Mouse (Mus musculus): ENCODE measurements around the gene Apobr. TPM values are rescaled to one million over a fixed set of nuclear protein-coding genes. Genes with fewer than 3 reads are reported as not detected.

Gene Apobr
- polyA plus RNA-seq, 1 experiment: 0.07 TPM

GRCm38 (mm10) chr7:126566094-126566765, 18.5 kb upstream of the Apobr start, which contains the start of gene Eif3c:
Eif3c (minus strand) TSS chr7:126566411.
- H3K4me1 ChIP-seq (ENCODE audit: control insufficient read depth): peaks cover 26% of the 10 kb centered on the region
- peaks cover 35% of the 10 kb centered on the region for H3K36me3 ChIP-seq (ENCODE audit: control insufficient read depth)
- H3K4me3 ChIP-seq (replicated peaks): peak within 1 kb of the TSS; percentile 89
- no peaks in the 10 kb centered on the region for H3K27me3 ChIP-seq (ENCODE audit: control insufficient read depth)
- no peak for TF ChIP-seq TAL1 (IDR thresholded peaks at IDR 0.05; ENCODE audit: low read length)
- TF ChIP-seq GATA1 (IDR thresholded peaks at IDR 0.05; ENCODE audit: low read length): no peak; the same call in 1 of the 2 replicates
- H3K9me3 ChIP-seq (ENCODE audit: control insufficient read depth, low read length): no peaks in the 10 kb centered on the region

GRCm38 (mm10) chr7:126576946-126577345, 7.8 kb upstream of the Apobr start:
- Histone ChIP-seq H3K4me1 (ENCODE audit: control insufficient read depth) (peaks cover under 1% of the 10 kb centered on the region), H3K36me3 (ENCODE audit: control insufficient read depth) (peaks cover 9% of the 10 kb centered on the region), H3K9me3 (ENCODE audit: control insufficient read depth, low read length) (no peaks in the 10 kb centered on the region), H3K27me3 (ENCODE audit: control insufficient read depth) (no peaks in the 10 kb centered on the region), H3K4me3 (replicated peaks) (no peak overlapping the region)
- TF ChIP-seq TAL1 (IDR thresholded peaks at IDR 0.05; ENCODE audit: low read length) (no peak), GATA1 (IDR thresholded peaks at IDR 0.05; ENCODE audit: low read length) (no peak)

GRCm38 (mm10) chr7:126579172-126579571, 5.6 kb upstream of the Apobr start:
- Histone ChIP-seq H3K4me3 (replicated peaks) (no peak overlapping the region), H3K27me3 (ENCODE audit: control insufficient read depth) (peaks cover under 1% of the 10 kb centered on the region; the same call in 1 of the 2 replicates), H3K36me3 (ENCODE audit: control insufficient read depth) (peaks cover 2% of the 10 kb centered on the region; the same call in 1 of the 2 replicates), H3K4me1 (ENCODE audit: control insufficient read depth) (peaks cover 17% of the 10 kb centered on the region), H3K9me3 (ENCODE audit: control insufficient read depth, low read length) (no peaks in the 10 kb centered on the region)
- TF ChIP-seq TAL1 (IDR thresholded peaks at IDR 0.05; ENCODE audit: low read length) (no peak), GATA1 (IDR thresholded peaks at IDR 0.05; ENCODE audit: low read length) (no peak)

- TF ChIP-seq TAL1 (IDR thresholded peaks at IDR 0.05; ENCODE audit: low read length) (no peak), GATA1 (IDR thresholded peaks at IDR 0.05; ENCODE audit: low read length) (no peak)
- Histone ChIP-seq H3K36me3 (ENCODE audit: control insufficient read depth) (no peaks in the 10 kb centered on the region; the same call in 1 of the 2 replicates), H3K27me3 (ENCODE audit: control insufficient read depth) (peaks cover 21% of the 10 kb centered on the region), H3K4me1 (ENCODE audit: control insufficient read depth) (peaks cover 17% of the 10 kb centered on the region), H3K9me3 (ENCODE audit: control insufficient read depth, low read length) (no peaks in the 10 kb centered on the region), H3K4me3 (replicated peaks) (no peak overlapping the region)
Measured at GRCm38 (mm10) chr7:126581661-126582060, 3.1 kb upstream of the Apobr start.

- TF ChIP-seq TAL1 (IDR thresholded peaks at IDR 0.05; ENCODE audit: low read length) (no peak), GATA1 (IDR thresholded peaks at IDR 0.05; ENCODE audit: low read length) (no peak)
- no peaks in the 10 kb centered on the region; the same call in 1 of the 2 replicates for H3K36me3 ChIP-seq (ENCODE audit: control insufficient read depth)
- H3K4me1 ChIP-seq (ENCODE audit: control insufficient read depth): peaks cover 17% of the 10 kb centered on the region
- peaks cover 31% of the 10 kb centered on the region for H3K27me3 ChIP-seq (ENCODE audit: control insufficient read depth)
- peak overlapping the region; percentile 75 for H3K4me3 ChIP-seq (replicated peaks)
- no peaks in the 10 kb centered on the region for H3K9me3 ChIP-seq (ENCODE audit: control insufficient read depth, low read length)
Measured at GRCm38 (mm10) chr7:126582759-126583158, 2.0 kb upstream of the Apobr start.

GRCm38 (mm10) chr7:126583251-126583709, 1.5 kb upstream of the Apobr start:
- Histone ChIP-seq H3K36me3 (ENCODE audit: control insufficient read depth) (no peaks in the 10 kb centered on the region; the same call in 1 of the 2 replicates), H3K4me3 (replicated peaks) (peak overlapping the region; percentile 75), H3K4me1 (ENCODE audit: control insufficient read depth) (peaks cover 17% of the 10 kb centered on the region), H3K27me3 (ENCODE audit: control insufficient read depth) (peaks cover 31% of the 10 kb centered on the region), H3K9me3 (ENCODE audit: control insufficient read depth, low read length) (no peaks in the 10 kb centered on the region)
- TF ChIP-seq GATA1 (IDR thresholded peaks at IDR 0.05; ENCODE audit: low read length): no peak
- TF ChIP-seq TAL1 (IDR thresholded peaks at IDR 0.05; ENCODE audit: low read length): no peak

GRCm38 (mm10) chr7:126583761-126584160, 981 bp upstream of the Apobr start:
- H3K36me3 ChIP-seq (ENCODE audit: control insufficient read depth): no peaks in the 10 kb centered on the region; the same call in 1 of the 2 replicates
- H3K4me1 ChIP-seq (ENCODE audit: control insufficient read depth): peaks cover 17% of the 10 kb centered on the region
- H3K27me3 ChIP-seq (ENCODE audit: control insufficient read depth): peaks cover 31% of the 10 kb centered on the region
- no peak for TF ChIP-seq GATA1 (IDR thresholded peaks at IDR 0.05; ENCODE audit: low read length)
- no peak for TF ChIP-seq TAL1 (IDR thresholded peaks at IDR 0.05; ENCODE audit: low read length)
- H3K9me3 ChIP-seq (ENCODE audit: control insufficient read depth, low read length): no peaks in the 10 kb centered on the region
- peak overlapping the region; percentile 75 for H3K4me3 ChIP-seq (replicated peaks)

- peaks cover 31% of the 10 kb centered on the region for H3K27me3 ChIP-seq (ENCODE audit: control insufficient read depth)
Measured at GRCm38 (mm10) chr7:126585717-126586116, 975 bp downstream of the Apobr start, which contains the start of gene Cln3. Cln3 (minus strand) TSS chr7:126585817.

GRCm38 (mm10) chr7:126586839-126587238, 2.1 kb downstream of the Apobr start:
- Histone ChIP-seq H3K27me3 (ENCODE audit: control insufficient read depth) (peaks cover 31% of the 10 kb centered on the region), H3K36me3 (ENCODE audit: control insufficient read depth) (no peaks in the 10 kb centered on the region), H3K9me3 (ENCODE audit: control insufficient read depth, low read length) (no peaks in the 10 kb centered on the region), H3K4me1 (ENCODE audit: control insufficient read depth) (peaks cover 17% of the 10 kb centered on the region), H3K4me3 (replicated peaks) (no peak overlapping the region)
- TF ChIP-seq GATA1 (IDR thresholded peaks at IDR 0.05; ENCODE audit: low read length) (no peak), TAL1 (IDR thresholded peaks at IDR 0.05; ENCODE audit: low read length) (no peak)

More at GRCm38 (mm10) chr7:126585717-126586116, 975 bp downstream of the Apobr start, which contains the start of gene Cln3:
- Histone ChIP-seq H3K4me1 (ENCODE audit: control insufficient read depth) (peaks cover 17% of the 10 kb centered on the region), H3K4me3 (replicated peaks) (no peak within 1 kb of the TSS), H3K36me3 (ENCODE audit: control insufficient read depth) (no peaks in the 10 kb centered on the region), H3K9me3 (ENCODE audit: control insufficient read depth, low read length) (no peaks in the 10 kb centered on the region)
- TF ChIP-seq GATA1 (IDR thresholded peaks at IDR 0.05; ENCODE audit: low read length) (no peak), TAL1 (IDR thresholded peaks at IDR 0.05; ENCODE audit: low read length) (no peak)

Measured in erythroblast, embryonic 14.5 days (primary cell).